Mouse (Mus musculus): ENCODE data around the gene Snapin.
A peak's percentile ranks its signal among the peaks of the same experiment; 100 is the strongest.

Gene Snapin

DNA sequence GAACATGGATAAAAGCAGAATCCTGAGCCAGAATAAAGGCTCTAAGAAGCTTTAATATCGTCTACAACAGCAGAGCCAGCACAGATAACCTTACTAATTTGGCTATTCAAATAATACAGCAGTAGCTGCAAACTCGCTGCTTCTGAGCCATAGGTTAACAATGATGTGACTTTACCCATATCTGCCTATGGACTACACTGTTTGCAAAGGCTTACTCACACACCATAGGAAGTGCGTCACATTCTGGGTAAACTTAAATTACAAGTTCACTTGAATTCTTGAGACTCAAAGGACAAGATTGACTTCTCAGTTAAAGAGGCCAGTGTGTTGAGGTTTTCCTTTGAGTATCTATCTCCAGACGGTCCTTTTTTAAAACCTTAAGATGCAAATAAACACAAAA, 12.6 kb upstream of the Snapin start:
- DNase-seq = no peak

DNA sequence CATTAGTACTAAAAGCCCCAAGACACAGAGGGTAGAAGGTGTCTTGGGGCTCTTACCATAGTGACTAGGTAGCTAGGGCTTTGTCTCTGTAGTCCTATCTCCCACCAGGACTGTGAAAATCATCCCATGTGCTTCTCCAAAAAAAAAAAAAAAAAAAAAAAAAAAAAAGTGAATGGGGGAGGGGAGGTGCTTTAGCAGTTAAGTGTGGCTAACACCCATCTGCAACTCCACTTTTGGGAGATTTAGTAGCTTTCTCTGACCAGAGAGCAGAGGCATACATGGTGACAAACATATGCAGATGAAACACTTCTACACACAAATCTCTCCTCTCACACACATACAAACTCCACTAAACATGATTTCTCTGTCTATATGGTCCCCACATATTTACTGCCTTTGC, 6.8 kb upstream of the Snapin start:
- DNase-seq = no peak

DNA sequence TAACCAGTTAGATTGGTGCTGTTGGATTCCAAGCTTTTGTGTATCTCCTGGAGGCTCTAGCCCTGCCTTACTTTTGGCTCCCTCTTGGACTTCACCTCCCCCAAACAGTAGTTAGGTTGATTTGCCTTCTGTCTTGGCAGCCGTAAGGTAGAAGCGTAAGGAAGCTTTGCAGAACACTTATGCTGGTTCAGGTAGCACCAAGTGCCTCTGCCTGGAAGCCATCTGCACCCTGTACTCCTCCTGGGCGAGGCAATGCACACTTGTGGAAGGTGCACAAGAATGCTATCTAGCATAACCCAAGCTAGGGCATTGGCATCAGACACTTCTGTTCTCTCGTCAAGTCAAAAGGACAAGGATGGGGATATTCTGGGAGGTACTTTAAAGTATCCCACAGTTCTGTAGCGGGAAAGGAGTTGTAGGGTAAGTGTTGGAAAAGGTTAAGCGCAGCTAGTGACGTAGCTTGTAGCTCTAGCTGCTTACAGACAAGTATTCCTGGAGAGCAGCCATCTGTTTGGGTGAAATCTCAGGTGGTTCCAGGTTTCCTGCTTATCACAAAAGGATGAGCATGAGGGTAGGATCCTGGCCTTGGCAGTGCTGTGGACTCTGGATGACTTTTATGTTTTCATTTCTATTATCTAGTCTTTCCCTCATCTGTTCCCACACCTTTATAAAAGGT, 5.2 kb upstream of the Snapin start:
- DNase-seq = no peak

DNA sequence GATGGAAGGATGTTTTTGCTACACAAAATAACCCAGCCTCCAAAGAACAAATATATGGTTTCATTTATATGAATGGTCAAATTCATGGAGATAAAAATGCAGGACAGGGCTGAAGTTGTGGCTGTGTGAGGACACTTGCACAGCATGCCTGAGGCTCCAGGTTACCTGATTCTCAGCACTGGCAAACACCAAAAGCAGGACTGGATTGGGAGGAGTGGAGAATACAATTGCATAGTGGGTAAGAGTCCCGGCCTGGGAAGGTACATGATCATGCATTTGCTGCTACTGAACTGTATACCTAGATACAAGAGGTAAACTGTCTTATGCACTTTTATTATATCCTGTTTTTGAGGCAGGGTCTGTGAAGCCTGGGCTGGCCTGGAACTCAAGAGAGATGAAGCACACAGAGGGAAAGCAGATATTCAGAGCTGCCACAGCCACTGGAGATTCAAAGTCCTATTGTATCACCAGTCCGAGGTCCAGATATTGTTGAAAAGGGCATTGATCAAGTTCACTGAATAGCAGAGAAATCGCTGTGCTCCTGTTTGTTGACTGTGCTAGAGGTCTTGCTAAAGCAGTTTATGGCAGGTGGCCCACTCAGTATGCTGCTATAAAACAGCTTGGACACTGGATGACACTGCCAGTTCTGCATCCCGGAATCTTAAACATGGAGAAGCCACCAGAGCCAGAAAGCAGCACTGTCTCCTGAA, 3.2 kb upstream of the Snapin start:
- DNase-seq = no peak

DNA sequence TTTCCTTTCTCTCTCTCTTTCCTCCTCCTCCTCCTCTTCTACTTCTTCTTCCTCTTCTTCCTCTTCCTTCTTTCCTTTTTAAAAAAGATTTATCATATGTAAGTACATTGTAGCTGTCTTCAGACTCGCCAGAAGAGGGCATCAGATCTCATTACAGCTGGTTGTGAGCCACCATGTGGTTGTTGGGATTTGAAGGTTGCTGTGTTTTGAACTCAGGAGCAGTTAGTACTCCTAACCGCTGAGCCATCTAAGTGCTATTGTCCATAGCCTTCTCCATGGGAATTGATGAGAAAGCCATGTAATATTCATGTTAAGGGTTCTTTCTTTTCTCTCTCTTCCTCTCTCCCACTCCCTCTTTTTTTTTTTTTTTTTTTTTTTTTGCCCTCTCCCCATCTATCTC, 517 bp upstream of the Snapin start:
- no peak for DNase-seq

DNA sequence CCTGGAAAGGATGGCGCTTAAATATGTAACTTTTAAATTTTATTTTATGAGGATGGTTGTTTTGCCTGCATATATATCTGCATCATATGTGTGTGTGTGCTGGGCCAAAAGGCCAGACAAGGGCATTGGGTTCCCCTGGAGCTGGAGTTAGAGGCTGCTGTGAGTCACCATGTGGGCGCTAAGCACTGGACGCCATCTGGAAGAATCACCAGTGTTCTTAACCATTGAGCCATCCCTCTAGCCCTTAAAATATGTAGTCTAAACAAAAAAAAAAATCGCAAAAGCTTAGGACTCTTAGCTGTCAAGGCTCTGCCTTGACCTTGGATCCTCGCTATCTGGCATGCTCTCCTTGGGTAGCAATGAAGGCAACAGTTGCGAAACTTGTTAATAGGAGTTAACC, 2.3 kb downstream of the Snapin start:
- no peak for DNase-seq

DNA sequence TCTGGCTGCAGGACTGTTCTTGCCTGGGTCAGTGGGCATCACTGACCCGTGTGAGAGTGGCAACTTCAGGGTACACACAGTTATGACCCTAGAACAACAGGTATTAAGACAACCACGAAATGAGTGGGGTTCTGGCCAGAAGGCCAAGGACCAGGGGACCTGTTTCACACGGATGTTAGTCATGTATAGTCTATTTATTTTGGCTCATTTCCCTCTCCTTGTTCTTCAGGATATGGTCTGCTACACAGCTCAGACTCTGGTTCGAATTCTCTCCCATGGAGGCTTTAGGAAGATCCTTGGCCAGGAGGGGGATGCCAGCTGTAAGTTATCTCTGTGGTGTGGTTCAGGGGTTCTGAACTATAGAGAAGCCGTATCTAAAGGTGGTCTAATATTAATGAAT, 3.8 kb downstream of the Snapin start:
- DNase-seq = no peak

DNA sequence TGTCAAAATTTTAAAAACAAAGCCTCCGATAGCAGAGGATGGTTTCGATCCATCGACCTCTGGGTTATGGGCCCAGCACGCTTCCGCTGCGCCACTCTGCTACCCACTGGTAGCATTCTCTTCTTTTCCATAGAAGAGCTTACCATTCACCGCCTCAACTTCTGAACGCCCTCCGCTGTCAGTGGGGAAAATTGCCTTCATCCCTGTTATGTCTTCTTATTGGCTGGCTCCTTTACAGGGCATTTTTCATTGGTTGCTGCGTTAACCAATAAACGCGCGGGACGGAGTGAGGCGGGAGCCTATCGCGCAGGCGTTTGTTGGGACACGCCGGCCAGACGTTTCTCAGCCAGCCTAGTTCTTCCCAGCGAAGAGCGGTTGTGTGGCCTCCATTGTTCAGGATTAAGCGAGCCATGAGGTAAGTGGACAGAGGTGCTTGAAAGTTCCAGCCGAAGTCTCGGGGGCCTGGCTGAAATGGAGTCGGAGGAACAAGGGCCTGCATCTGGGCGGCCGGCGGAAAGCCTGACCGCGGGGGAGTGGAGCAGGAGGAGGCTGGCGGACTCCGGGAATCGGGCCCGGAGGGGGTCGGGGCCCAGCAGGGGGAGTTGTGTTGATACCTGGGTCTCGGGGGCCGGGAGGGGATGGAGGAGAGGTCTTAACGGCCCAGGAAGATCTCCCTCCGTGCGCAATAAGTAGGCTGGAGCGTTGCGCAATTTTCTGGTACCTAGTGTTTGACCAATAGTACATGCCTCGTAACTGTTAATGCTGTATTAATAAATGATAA, 14.8 kb downstream of the Snapin start, which contains the start of gene Ilf2:
TSS of gene Ilf2 (plus strand) at position 296 of the 781 bp plus-strand sequence.
- peak; percentile 94 for DNase-seq

DNA sequence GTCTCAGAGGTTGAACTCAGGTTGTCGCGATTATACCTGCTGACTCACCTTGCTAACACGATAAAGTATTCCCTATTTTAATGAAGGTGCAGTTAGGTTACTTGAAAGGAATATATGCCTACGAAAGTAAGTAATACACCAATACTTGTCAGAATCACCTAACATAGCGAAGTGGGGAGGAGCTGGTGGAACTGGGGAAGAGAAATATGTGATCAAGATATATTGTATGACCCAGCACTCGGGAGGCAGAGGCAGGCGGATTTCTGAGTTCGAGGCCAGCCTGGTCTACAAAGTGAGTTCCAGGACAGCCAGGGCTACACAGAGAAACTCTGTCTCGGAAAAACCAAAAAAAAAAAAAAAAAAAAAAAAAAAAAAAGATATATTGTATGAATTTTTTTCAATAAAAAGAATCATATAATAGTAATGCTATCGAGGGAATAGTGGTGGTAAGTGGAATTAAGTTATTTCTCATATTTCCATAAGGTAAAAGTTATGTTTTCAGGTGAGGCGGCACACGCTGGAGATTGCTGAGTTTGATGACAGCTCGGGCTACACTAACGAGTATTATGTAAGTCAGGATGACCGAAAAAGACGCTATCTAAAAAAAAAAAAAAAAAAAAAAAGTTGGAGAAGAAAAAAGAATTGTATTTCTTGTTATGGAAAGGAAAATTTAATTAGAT, 15.5 kb downstream of the Snapin start:
- DNase-seq = no peak

DNA sequence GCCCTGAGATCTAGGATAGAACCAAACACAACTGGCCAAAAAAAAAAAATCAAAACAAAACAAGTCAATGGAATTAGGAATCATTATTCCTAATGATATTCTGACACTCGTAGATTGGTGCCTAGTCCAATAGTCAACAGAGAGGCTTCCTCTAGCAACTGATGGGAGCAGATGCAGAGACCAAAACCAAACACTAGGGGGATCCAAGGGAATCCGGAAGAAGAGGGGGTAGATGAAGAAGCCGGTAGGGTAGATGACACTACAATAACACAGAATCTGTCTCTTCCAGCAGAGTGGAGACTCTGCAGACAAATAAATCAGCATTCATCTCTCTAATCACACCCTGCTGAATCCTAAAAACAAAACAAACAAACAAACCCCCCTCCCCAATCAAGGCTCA, 18.6 kb downstream of the Snapin start:
- DNase-seq = no peak

DNA sequence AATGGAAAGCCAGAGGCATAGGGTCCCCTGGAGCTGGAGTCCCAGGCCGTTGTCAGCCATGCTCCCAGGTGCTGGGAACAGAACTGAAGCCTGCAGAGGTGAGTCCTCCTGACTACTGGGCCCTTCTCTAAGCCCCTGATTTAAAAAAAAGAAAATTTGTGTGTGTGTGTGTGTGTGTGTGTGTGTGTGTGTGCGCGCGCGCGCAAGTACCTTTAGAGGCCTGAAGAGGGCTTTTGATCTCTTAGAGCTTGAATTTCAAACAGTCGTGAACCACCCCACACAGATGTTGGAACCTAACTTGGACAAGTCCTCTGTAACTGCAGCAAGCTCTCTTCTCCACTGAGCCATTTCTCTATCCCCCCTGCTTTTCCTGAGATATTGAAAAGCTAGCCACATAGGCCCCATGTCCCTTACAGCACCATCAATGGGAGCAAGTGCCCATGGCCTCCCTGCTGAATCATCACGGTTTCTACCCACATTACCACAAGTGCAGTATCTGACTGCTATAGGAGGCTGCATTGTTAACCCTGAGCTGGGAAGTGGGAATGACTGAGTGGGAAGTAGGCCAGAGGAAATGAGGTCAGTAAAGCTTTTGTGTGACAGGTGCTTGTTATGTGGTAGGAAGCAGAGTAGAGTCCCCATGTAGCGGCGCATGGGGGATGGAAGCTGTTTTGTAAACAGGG, 23.1 kb downstream of the Snapin start:
- no peak for DNase-seq

DNA sequence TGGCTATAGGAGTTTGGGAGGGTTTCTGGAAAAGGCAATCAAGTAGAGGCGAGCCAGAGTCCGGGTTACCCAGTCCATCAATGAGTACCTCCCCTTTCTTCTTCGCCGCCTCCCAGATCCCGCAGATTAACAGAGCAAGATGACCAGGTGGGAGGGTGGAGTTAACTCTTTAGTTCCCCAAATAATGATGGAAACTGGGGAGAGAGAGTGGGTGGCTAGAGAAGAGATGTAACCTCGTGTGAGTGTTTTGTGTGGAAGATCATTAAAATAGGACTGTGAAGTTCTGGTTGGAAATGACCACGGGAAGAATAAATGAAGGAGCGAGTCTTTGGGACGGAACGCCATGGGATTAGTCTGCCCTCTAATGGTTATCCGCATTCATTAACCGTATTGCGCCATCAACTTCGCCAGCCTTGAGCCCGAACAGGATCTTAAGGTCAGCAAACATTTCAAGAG, 24.5 kb downstream of the Snapin start:
- DNase-seq = peak; percentile 30

DNA sequence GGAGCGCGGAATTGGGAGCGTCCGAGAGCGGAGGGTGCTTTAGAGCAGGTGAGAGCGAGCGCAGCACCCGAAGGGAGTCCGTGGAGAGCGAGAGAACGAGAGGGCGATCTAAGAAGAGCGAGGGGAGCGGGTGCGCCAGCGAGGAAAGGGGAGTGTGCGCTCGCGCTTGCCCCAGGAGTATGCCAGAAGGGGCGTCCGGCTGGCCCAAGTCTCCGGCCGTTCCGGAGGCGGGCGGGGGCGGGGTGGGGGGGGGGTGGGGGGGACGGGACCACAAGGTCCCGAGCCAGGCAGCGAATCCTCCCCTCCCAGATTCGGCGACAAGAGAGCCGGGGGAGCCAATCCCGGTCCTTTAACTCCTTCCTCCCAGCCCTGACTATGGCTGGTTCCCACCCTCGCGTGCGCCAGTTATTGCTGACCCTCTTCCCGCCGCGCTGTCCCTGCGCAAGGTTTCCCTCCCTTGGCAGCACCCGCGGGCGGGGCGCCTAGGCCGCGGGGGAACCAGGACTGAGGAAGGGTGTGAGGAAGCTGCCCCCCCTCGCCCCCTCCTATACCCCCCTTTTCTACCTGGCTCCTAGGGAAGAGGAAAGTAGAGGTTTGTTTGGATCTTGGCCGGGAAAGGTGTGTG, 25.0 kb downstream of the Snapin start, which contains the start of gene Npr1:
TSS of gene Npr1 (minus strand) at position 181 of the 625 bp plus-strand sequence.
- DNase-seq = no peak

DNA sequence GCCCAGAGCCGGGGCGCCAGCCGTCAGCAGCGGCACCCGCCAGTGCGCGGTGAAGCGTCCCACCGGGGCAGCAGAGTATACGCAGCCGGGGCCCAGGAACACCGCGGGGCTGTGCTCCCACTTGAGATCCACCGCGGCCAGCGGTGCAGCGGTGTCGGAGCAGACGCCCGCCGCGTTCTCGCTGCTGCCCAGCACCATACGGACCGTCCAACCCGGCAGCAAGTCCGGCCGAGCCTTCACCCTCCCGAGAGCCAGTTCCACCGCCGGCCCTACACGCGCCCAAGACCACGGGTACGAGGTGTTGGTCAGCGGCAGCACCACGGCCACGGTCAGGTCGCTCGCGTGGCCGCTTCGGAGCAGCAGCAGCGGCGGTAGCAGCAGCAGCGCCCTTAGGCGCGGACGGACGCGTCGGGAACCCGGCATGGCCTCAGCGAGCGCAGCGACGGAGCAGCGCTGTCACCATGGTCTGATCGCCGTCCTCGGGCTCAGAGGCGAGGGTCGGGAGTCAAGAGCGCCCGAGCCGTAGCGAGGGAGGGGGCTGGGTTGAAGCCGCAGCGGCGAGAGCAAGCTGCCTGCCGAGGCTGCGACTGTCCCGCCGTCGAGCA, 25.6 kb downstream of the Snapin start:
- no peak for DNase-seq

DNA sequence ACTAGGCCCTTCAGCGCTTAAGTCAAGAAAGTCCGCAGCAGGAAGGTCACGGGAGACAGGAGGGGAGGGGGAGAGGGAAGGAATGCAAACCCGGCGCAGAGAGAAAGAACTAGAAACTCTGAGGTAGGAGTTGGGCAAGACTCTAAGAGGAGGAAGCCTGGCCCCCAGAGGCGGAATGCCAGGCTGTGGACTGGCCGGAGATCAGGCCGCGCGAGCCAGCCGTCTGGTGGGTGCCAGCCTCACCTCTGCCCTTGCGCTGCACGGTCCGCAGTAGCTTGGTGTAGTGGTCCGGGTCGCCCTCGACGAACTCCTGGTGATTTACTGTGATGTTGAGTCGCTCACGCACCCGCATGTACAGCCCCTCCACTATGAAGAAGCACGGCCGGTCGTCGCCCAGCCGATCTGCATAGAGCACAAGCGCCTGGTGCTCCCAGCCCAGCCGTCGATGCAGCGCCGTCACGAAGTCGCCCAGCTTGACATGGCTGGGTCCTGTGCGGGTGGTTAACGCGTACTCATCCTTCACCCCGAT, 26.2 kb downstream of the Snapin start:
- DNase-seq = no peak

DNA sequence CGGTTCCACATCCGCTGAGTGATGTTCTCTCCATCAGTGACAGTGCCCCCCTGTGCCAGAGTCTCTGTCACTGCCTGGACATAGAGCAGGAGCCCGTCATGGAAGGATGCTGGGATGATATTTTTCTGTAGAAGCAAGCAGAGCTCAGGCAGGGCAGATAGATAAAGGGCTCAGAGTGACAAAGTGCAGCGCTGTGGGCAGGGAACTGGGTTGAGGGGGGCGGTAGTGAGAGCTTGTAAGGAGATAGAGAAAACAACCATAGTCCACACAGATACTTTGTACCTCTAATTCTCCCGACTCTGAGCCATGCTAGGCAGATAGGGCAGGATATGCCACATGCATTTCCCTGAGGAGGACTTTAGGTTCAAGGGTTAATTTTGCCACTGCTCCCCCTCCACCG, 28.3 kb downstream of the Snapin start:
- no peak for DNase-seq

DNA sequence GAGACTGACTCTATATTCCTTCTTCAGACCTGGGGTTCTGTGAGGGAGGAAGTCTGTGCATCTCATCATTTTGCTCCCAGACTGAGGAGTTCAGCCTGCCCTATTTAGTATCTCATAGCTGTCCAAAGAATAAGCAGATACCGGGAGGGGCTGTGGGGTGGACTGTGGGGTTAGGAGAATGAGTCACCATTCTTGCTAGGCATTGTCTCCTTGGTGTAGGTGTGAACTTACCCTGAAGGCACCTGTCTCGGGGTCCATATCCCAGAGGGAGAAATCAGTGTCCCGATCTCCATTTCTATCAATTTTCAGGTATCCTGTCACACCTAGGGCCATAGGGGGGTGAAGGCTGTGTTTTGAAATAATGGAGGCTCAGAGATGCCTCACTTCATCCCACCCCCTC, 28.9 kb downstream of the Snapin start:
- DNase-seq = no peak

DNA sequence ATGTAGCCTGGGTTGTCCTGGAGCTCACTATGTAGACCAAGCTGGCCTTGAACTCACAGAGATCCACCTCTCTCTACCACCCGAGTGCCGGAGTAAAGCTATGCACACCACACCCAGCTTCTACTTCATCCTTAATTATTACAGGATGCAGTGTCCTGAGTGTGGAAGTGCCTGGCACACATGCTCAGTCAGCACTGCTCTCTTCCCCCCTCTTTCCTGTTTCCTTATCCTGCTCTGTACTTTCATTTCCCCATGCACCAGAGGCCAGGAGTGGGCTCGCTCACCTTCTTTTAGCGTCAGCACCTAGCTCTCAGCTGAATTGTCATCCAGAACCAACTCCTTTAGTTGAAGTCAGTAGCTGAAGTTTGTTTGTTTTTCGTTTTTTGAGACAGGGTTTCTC, 30.5 kb downstream of the Snapin start:
- DNase-seq = no peak

DNA sequence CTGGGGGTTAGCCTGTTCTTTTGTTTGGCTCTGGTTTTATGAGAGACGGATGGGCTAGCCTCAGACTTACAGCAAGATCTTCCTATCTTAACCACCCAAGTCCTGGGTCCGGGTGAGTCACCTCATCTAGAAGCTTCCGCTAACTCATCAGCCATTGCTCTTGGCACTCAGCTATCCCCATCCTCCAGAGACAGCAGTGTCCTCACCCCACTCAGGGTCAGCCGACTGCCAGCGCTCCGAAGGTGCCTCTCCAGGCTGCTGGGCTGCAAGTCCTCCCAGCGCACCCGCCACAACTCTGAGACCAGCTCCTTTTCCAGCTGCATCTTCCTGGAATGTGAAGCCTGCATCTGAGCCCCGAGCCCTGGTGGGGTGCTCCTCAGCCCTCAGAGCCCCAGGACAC, 31.1 kb downstream of the Snapin start:
- no peak for DNase-seq

DNA sequence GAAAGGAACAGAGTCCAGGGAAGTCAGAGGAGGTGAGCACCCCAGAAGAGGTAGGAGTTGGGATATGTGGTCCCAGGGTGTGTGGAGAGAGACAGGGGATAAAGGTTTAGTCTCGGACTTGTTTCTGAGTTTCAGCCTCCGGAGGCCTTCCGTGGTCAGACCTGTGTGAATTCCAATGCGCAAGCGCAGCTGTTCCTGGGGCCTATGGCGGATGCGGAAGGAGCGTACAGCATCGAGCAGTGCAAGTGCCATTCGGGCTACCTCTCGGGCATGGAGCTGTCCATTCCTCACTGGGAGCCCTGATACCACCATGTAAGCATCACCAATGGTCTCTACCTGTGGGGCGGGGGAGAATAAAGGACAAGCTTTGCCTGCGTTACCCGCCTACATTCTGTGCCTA, 35.9 kb downstream of the Snapin start:
- DNase-seq = no peak

DNA sequence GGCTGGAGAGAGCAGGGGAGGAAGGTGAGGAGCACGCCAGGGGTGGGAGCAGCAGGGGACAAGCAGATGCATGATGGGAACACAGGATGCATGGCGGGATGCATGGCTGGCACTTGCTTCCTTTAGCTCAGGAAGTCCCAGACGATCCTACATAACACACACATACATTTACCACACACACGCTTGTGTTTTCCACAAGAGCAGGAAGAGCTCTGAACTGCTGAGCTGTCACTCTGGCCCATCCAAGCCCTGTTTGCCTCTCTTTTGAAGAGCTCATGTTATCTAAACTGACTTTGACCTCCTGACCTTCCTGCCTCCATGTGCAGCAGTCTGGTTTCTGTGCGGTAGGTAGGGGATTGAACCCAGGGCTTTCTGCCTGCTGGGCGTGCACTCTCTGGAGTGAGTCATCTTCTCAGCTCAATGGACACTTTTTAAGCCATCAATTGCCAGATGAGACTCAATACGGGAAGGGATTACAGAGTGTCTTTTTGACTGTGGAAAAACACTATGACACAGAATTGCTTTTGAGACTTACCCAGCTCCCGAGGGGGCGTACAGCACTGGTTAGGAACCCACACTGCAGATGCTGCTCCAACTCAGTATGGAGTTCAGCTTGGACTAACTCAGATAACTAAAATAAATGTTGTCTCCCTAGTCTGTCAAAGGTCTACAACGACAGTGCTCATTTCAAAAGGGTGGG, 39.3 kb downstream of the Snapin start:
- DNase-seq = no peak
